Mouse (Mus musculus): ENCODE data around the gene Spred2.
"Not testable (repeated sequence)": the region's sequence is repeated elsewhere in the genome, so short reads cannot be mapped to it uniquely, and the experiment has no call there.

The Spred2 gene

GRCm38 (mm10) chr11:20025899-20026298 lies 101.7 kb downstream of the Spred2 start:
- DNase-seq, result peak in 1 of 2 experiments; percentile 26

- DNase-seq, result no peak
Observed at GRCm38 (mm10) chr11:20027719-20028118, 103.5 kb downstream of the Spred2 start.

- no peak for DNase-seq
Observed at GRCm38 (mm10) chr11:20028396-20028795, 104.2 kb downstream of the Spred2 start.

GRCm38 (mm10) chr11:20029014-20029413 lies 104.8 kb downstream of the Spred2 start:
- DNase-seq, result no peak

- DNase-seq, result not testable (repeated sequence)
Observed at GRCm38 (mm10) chr11:20030973-20031372, 106.8 kb downstream of the Spred2 start.

- peak; percentile 44 to 46 for DNase-seq
Observed at GRCm38 (mm10) chr11:20031536-20031935, 107.4 kb downstream of the Spred2 start.

- DNase-seq, result no peak
Observed at GRCm38 (mm10) chr11:20033541-20034160, 109.5 kb downstream of the Spred2 start.

- DNase-seq, result no peak
Observed at GRCm38 (mm10) chr11:20034337-20034947, 110.3 kb downstream of the Spred2 start.

GRCm38 (mm10) chr11:20035343-20035928 lies 111.3 kb downstream of the Spred2 start:
- peak; percentile 45 to 48 for DNase-seq

- DNase-seq, result no peak
Observed at GRCm38 (mm10) chr11:20035972-20036371, 111.8 kb downstream of the Spred2 start.

- DNase-seq, result no peak
Observed at GRCm38 (mm10) chr11:20037739-20038138, 113.6 kb downstream of the Spred2 start.

GRCm38 (mm10) chr11:20038723-20039122 lies 114.5 kb downstream of the Spred2 start:
- peak; percentile 54 to 55 for DNase-seq

GRCm38 (mm10) chr11:20041164-20041920 lies 117.2 kb downstream of the Spred2 start:
- DNase-seq, result no peak

- no peak for DNase-seq
Observed at GRCm38 (mm10) chr11:20042106-20042505, 117.9 kb downstream of the Spred2 start.

GRCm38 (mm10) chr11:20043256-20043655 lies 119.1 kb downstream of the Spred2 start:
- DNase-seq, result no peak

- DNase-seq, result no peak
Observed at GRCm38 (mm10) chr11:20045586-20045985, 121.4 kb downstream of the Spred2 start.

- no peak for DNase-seq
Observed at GRCm38 (mm10) chr11:20052814-20053536, 128.8 kb downstream of the Spred2 start.

GRCm38 (mm10) chr11:20053951-20054350 lies 129.8 kb downstream of the Spred2 start:
- DNase-seq, result no peak

- no peak for DNase-seq
Observed at GRCm38 (mm10) chr11:20054617-20055016, 130.4 kb downstream of the Spred2 start.

GRCm38 (mm10) chr11:20056168-20056567 lies 132.0 kb downstream of the Spred2 start:
- DNase-seq, result no peak

- no peak for DNase-seq
Observed at GRCm38 (mm10) chr11:20057429-20057828, 133.3 kb downstream of the Spred2 start.

GRCm38 (mm10) chr11:20059736-20060135 lies 135.6 kb downstream of the Spred2 start:
- DNase-seq, result no peak

- DNase-seq, result not testable (repeated sequence)
Observed at GRCm38 (mm10) chr11:20062801-20063200, 138.6 kb downstream of the Spred2 start.

All from cerebellum, postnatal 36 days (tissue).